Mouse (Mus musculus) heart, adult 2 months (tissue): ENCODE measurements around the gene Rnf150. TPM values are rescaled to one million over a fixed set of nuclear protein-coding genes. Genes with fewer than 3 reads are reported as not detected.

Source experiments
- DNase-seq, 2 experiments: peaks; one replicate each; pipeline ENCODE4 v3.0.0; 2021
- H3K27ac ChIP-seq: fragments of 200-600 bp; 2 replicates; pipeline ENCODE4 v1.8.1; 2022
- H3K27me3 ChIP-seq: fragments of 200-500 bp; 2 replicates; pipeline ENCODE4 v1.6.1; 2012; ENCODE audit warnings: mild to moderate bottlenecking, low read length, inconsistent platforms, mixed read lengths; ENCODE audit not compliant: control insufficient read depth, insufficient read depth
- H3K36me3 ChIP-seq: fragments of 200-500 bp; 2 replicates; pipeline ENCODE4 v1.6.1; 2012; ENCODE audit warnings: low read length, inconsistent platforms; ENCODE audit not compliant: control insufficient read depth, insufficient read depth
- H3K4me1 ChIP-seq: fragments of 200-500 bp; 2 replicates; pipeline ENCODE4 v1.6.1; 2011; ENCODE audit warnings: low read length; ENCODE audit not compliant: control insufficient read depth, insufficient read depth
- H3K4me3 ChIP-seq: fragments of 200-600 bp; 2 replicates; pipeline ENCODE4 v1.8.1; 2022
- H3K79me2 ChIP-seq: fragments of 200-500 bp; replicated peaks from 2 replicates; pipeline ENCODE4 v1.6.1; 2012; ENCODE audit warnings: mild to moderate bottlenecking, inconsistent platforms, low read length, moderate library complexity, mixed read lengths; ENCODE audit not compliant: control insufficient read depth, insufficient read depth
- H3K9ac ChIP-seq: fragments of 200-500 bp; 2 replicates; pipeline ENCODE4 v1.6.1; 2012; ENCODE audit warnings: low read depth, mild to moderate bottlenecking, control low read depth, inconsistent platforms, low read length, mixed read lengths
- CTCF ChIP-seq: fragments of 200-600 bp; IDR thresholded peaks from 2 replicates; pipeline ENCODE4 v1.8.1; 2022; ENCODE audit warnings: antibody characterized with exemption, mild to moderate bottlenecking, moderate library complexity
- EP300 ChIP-seq: fragments of 200-500 bp; IDR thresholded peaks from 2 replicates; pipeline ENCODE4 v1.6.1; 2011; ENCODE audit warnings: low read depth, low read length, control low read depth; ENCODE audit not compliant: insufficient read depth
- POLR2A ChIP-seq: fragments of 200-500 bp; IDR thresholded peaks from 2 replicates; pipeline ENCODE4 v1.6.1; 2011; ENCODE audit warnings: mild to moderate bottlenecking, low read depth, low read length, control low read depth; ENCODE audit not compliant: insufficient read depth
- WGBS: fragments of 180-500 bp; shearing (Covaris S2); methylation state at CpG from one replicate; pipeline ENCODE4 v1.1.7; 2018; 5-methylcytosine and 5-hydroxymethylcytosine counted together
- intact Hi-C: fragments of 180-260 bp; cut with DNase I; formaldehyde crosslinking; loops from one replicate; pipeline ENCODE4 v1.15.1; 2025
- polyA plus RNA-seq: library from polyadenylated mRNA; depleted of rRNA; stranded (reverse); fragments of >200 nt; gene quantifications from 2 replicates; pipeline ENCODE4 v1.2.3, GENCODE M21; 2012
- total RNA-seq, 2 experiments: library from RNA; stranded (reverse); gene quantifications; 2 replicates each; pipeline ENCODE4 v1.2.3; 2021

The Rnf150 gene
- total and polyA plus RNA-seq, 3 experiments = 6.6 to 14.2 (median 12.2) TPM

GRCm38 (mm10) chr8:83049616-83050015 is 186.5 kb downstream of the Rnf150 start:
- peak in 1 of 2 experiments; percentile 52 for DNase-seq
- 64% methylated on average over 1 of the region's 1 CpGs for WGBS
- Histone ChIP-seq H3K27ac (peak overlapping the region; percentile 43), H3K36me3 (peaks cover 7% of the 10 kb centered on the region), H3K27me3 (no peaks in the 10 kb centered on the region), H3K4me1 (peaks cover 8% of the 10 kb centered on the region), H3K4me3 (no peak overlapping the region), H3K79me2 (no peaks in the 10 kb centered on the region), H3K9ac (no peak overlapping the region)
- intact Hi-C loops = loop anchor here (5.0 kb wide), 1 partner anchor 187 kb away; the partner anchor contains the start of gene Rnf150
- TF ChIP-seq POLR2A (no peak), EP300 (no peak), CTCF (no peak)

- Histone ChIP-seq H3K27ac (no peak overlapping the region), H3K79me2 (no peaks in the 10 kb centered on the region), H3K27me3 (no peaks in the 10 kb centered on the region), H3K36me3 (peaks cover 5% of the 10 kb centered on the region), H3K4me1 (peaks cover 7% of the 10 kb centered on the region), H3K9ac (no peak overlapping the region), H3K4me3 (no peak overlapping the region)
- DNase-seq = no peak
- TF ChIP-seq CTCF (no peak), EP300 (no peak), POLR2A (no peak)
- intact Hi-C loops = no loop called here
- WGBS = 72% methylated on average over 4 of the region's 4 CpGs
Measured at GRCm38 (mm10) chr8:83052896-83053295, 189.7 kb downstream of the Rnf150 start.

- H3K27ac ChIP-seq = no peak overlapping the region
- DNase-seq = no peak
- H3K79me2 ChIP-seq = no peaks in the 10 kb centered on the region
- no peaks in the 10 kb centered on the region for H3K27me3 ChIP-seq
- WGBS = 71% methylated on average over 3 of the region's 3 CpGs
- H3K9ac ChIP-seq = no peak overlapping the region
- H3K4me3 ChIP-seq = no peak overlapping the region
- intact Hi-C loops = no loop called here
- peaks cover 4% of the 10 kb centered on the region for H3K4me1 ChIP-seq
- H3K36me3 ChIP-seq = no peaks in the 10 kb centered on the region
- TF ChIP-seq EP300 (no peak), POLR2A (no peak), CTCF (no peak)
Measured at GRCm38 (mm10) chr8:83054801-83055200, 191.6 kb downstream of the Rnf150 start.

GRCm38 (mm10) chr8:83058951-83059350 is 195.8 kb downstream of the Rnf150 start:
- H3K9ac ChIP-seq = no peak overlapping the region
- no peaks in the 10 kb centered on the region for H3K36me3 ChIP-seq
- H3K4me1 ChIP-seq = peaks cover 2% of the 10 kb centered on the region; the same call in 1 of the 2 replicates
- no peak overlapping the region for H3K27ac ChIP-seq
- no peaks in the 10 kb centered on the region for H3K27me3 ChIP-seq
- intact Hi-C loops = no loop called here
- DNase-seq = no peak
- no peak for TF ChIP-seq EP300
- H3K4me3 ChIP-seq = no peak overlapping the region
- WGBS = 69% methylated on average over 8 of the region's 8 CpGs
- H3K79me2 ChIP-seq = no peaks in the 10 kb centered on the region

- intact Hi-C loops = no loop called here
- Histone ChIP-seq H3K79me2 (no peaks in the 10 kb centered on the region), H3K4me1 (peaks cover 2% of the 10 kb centered on the region; the same call in 1 of the 2 replicates), H3K36me3 (no peaks in the 10 kb centered on the region), H3K9ac (no peak overlapping the region), H3K27ac (no peak overlapping the region), H3K27me3 (no peaks in the 10 kb centered on the region), H3K4me3 (no peak overlapping the region)
- no peak for DNase-seq
- 93% methylated on average over 2 of the region's 2 CpGs for WGBS
- no peak for TF ChIP-seq EP300
- TF ChIP-seq CTCF = no peak
- TF ChIP-seq POLR2A = no peak
Measured at GRCm38 (mm10) chr8:83060076-83060475, 196.9 kb downstream of the Rnf150 start.

GRCm38 (mm10) chr8:83061257-83061656 is 198.1 kb downstream of the Rnf150 start:
- no peaks in the 10 kb centered on the region for H3K79me2 ChIP-seq
- WGBS = 84% methylated on average over 5 of the region's 5 CpGs
- H3K36me3 ChIP-seq = no peaks in the 10 kb centered on the region
- peaks cover 4% of the 10 kb centered on the region for H3K4me1 ChIP-seq
- TF ChIP-seq CTCF (no peak), EP300 (no peak), POLR2A (no peak)
- intact Hi-C loops = no loop called here
- no peak overlapping the region for H3K27ac ChIP-seq
- no peak overlapping the region for H3K4me3 ChIP-seq
- DNase-seq = no peak
- no peak overlapping the region for H3K9ac ChIP-seq
- H3K27me3 ChIP-seq = no peaks in the 10 kb centered on the region

- Histone ChIP-seq H3K27me3 (no peaks in the 10 kb centered on the region), H3K4me3 (no peak overlapping the region), H3K9ac (no peak overlapping the region), H3K36me3 (no peaks in the 10 kb centered on the region), H3K27ac (no peak overlapping the region), H3K4me1 (peaks cover 4% of the 10 kb centered on the region), H3K79me2 (no peaks in the 10 kb centered on the region)
- intact Hi-C loops = no loop called here
- 76% methylated on average over 3 of the region's 3 CpGs for WGBS
- TF ChIP-seq EP300 (no peak), POLR2A (no peak), CTCF (no peak)
- no peak for DNase-seq
Measured at GRCm38 (mm10) chr8:83061873-83062272, 198.7 kb downstream of the Rnf150 start.
